Mouse (Mus musculus) midbrain, embryonic 10.5 days (tissue): ENCODE measurements around the gene Timm9. TPM values are rescaled to one million over a fixed set of nuclear protein-coding genes. Genes with fewer than 3 reads are reported as not detected.

Experiments used
- polyA plus RNA-seq: library from polyadenylated mRNA; unstranded; fragments of >200 nt; fragmentation: Nextera tagmentation; extraction: Ambion mirVana; gene quantifications from 2 replicates; pipeline ENCODE4 v1.2.1, GENCODE M21; 2016

The Timm9 gene
- polyA plus RNA-seq, 1 experiment from 2014 or later: 82.7 TPM

Other genes starting within 250 kb of the Timm9 start
- gene Actr10, start 198.8 kb downstream of the Timm9 start, polyA plus RNA-seq: 225 and 228 TPM in 2 replicates
- gene Psma3, start 162.1 kb downstream of the Timm9 start, polyA plus RNA-seq: 620 and 680 TPM in 2 replicates
- gene Arid4a, start 120.7 kb downstream of the Timm9 start, polyA plus RNA-seq: 25.5 and 26.6 TPM in 2 replicates
- not detected in 2 replicates for gene Tomm20l, start 25.3 kb downstream of the Timm9 start, polyA plus RNA-seq
- 17.4 and 17.5 TPM in 2 replicates for gene 2700049A03Rik, start 164 bp upstream of the Timm9 start, polyA plus RNA-seq
- gene Dact1, start 173.2 kb upstream of the Timm9 start, polyA plus RNA-seq: 7.2 and 9.0 TPM in 2 replicates